Mouse (Mus musculus): ENCODE measurements at regions not wholly inside any gene's neighbourhood (a gene's known extent, or its start where the extent isn't known, plus 50 kb on each side); places are given as distances from the start of the nearest gene placed in this dataset.

DNA sequence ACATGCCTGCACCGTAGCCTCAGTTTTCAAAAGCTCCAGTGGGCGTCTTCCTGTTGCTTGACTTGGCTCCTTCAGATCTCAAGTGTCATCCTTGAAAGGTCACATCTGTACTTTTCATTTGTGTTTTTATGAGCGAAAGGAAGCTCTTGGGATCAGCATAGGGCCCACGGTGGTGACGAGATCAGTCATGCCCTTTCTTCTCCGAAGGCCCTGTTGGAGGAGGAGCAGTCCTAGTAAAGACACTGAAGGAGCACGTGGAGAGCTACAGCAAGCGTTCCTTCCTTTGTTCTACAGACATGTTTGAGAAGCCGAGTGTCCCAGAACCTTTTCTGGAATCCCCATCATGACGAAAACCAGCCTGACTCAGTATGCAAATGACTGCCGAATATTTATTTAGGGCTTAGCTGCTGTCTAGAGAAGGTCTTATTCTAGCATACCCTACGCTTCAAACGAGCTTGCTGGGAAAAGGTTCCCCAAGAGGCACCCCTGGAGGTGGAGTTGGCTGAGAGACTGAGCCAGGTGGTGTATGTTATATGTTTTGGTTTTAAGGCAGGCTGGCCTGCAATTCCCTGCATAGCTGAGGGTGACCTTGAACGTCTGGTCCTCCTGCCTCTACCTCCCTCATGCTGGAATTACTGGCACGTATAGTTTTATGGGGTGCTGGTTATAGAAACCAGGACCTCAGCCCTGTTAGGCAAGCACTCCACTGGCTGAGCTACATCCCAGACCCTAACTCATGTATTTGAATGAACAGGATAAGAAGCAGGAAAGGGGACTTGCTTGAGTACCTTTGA lies 285.1 kb upstream of the Cdh5 start:
- Histone ChIP-seq H3K4me3 (replicated peaks; ENCODE audit: low read length) (no peak overlapping the region), H3K27me3 (ENCODE audit: control insufficient read depth, insufficient read depth, low read length) (no peaks in the 10 kb centered on the region), H3K9ac (no peak overlapping the region), H3K4me2 (replicated peaks) (no peak overlapping the region), H3K36me3 (replicated peaks; ENCODE audit: control insufficient read depth, insufficient read depth) (no peaks in the 10 kb centered on the region), H3K27ac (no peak overlapping the region), H3K4me1 (replicated peaks; ENCODE audit: control insufficient read depth, insufficient read depth, low read length) (no peaks in the 10 kb centered on the region), H3K9me3 (ENCODE audit: control insufficient read depth, low read length) (no peaks in the 10 kb centered on the region)
- no peak for ATAC-seq (ENCODE audit: low FRiP score)
- no peak for DNase-seq (ENCODE audit: low spot score)
- 81% methylated on average over 15 of the region's 15 CpGs for WGBS

DNA sequence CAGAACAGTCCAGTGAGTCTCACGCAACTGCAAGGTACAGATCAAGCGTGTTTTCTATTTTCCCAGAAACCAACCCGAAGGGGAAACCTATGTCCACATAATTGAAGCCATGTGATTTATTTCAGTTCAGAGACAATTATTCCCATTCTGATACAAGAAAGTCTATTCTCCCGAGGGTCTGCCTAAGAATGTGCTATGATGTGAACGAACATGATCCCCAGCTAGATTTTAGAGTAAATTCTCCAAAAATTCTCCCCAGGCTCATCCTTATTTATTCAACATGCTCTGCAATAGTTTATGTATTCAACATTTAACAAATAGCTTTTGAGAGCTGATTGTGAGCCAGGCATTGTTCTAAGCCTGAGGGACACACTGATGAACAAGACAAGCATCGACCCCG lies 277.9 kb upstream of the Cdh5 start:
- 80% methylated on average over 7 of the region's 7 CpGs for WGBS
- no peak for DNase-seq (ENCODE audit: low spot score)
- no peak for ATAC-seq (ENCODE audit: low FRiP score)

GRCm38 (mm10) chr8:103824747-103825146 lies 276.7 kb upstream of the Cdh5 start:
- Histone ChIP-seq H3K9ac (no peak overlapping the region), H3K27ac (no peak overlapping the region), H3K4me2 (replicated peaks) (no peak overlapping the region), H3K9me3 (ENCODE audit: control insufficient read depth, low read length) (no peaks in the 10 kb centered on the region), H3K36me3 (replicated peaks; ENCODE audit: control insufficient read depth, insufficient read depth) (no peaks in the 10 kb centered on the region), H3K4me3 (replicated peaks; ENCODE audit: low read length) (no peak overlapping the region), H3K4me1 (replicated peaks; ENCODE audit: control insufficient read depth, insufficient read depth, low read length) (no peaks in the 10 kb centered on the region), H3K27me3 (ENCODE audit: control insufficient read depth, insufficient read depth, low read length) (no peaks in the 10 kb centered on the region)
- 7% methylated on average over 1 of the region's 1 CpGs for WGBS
- no peak for ATAC-seq (ENCODE audit: low FRiP score)
- no peak for DNase-seq (ENCODE audit: low spot score)

More for the DNA sequence above, 277.9 kb upstream of the Cdh5 start:
- H3K36me3 ChIP-seq (replicated peaks; ENCODE audit: control insufficient read depth, insufficient read depth), result no peaks in the 10 kb centered on the region
- H3K27me3 ChIP-seq (ENCODE audit: control insufficient read depth, insufficient read depth, low read length), result no peaks in the 10 kb centered on the region
- H3K9ac ChIP-seq, result no peak overlapping the region
- no peak overlapping the region for H3K4me2 ChIP-seq (replicated peaks)
- H3K4me1 ChIP-seq (replicated peaks; ENCODE audit: control insufficient read depth, insufficient read depth, low read length), result no peaks in the 10 kb centered on the region
- no peaks in the 10 kb centered on the region for H3K9me3 ChIP-seq (ENCODE audit: control insufficient read depth, low read length)
- H3K4me3 ChIP-seq (replicated peaks; ENCODE audit: low read length), result no peak overlapping the region
- no peak overlapping the region for H3K27ac ChIP-seq

GRCm38 (mm10) chr8:103825289-103825688 lies 276.1 kb upstream of the Cdh5 start:
- no peak for DNase-seq (ENCODE audit: low spot score)
- ATAC-seq (ENCODE audit: low FRiP score), result no peak
- H3K36me3 ChIP-seq (replicated peaks; ENCODE audit: control insufficient read depth, insufficient read depth), result no peaks in the 10 kb centered on the region
- H3K27ac ChIP-seq, result no peak overlapping the region
- H3K9ac ChIP-seq, result no peak overlapping the region
- H3K4me3 ChIP-seq (replicated peaks; ENCODE audit: low read length), result no peak overlapping the region
- no peak overlapping the region for H3K4me2 ChIP-seq (replicated peaks)
- no peaks in the 10 kb centered on the region for H3K27me3 ChIP-seq (ENCODE audit: control insufficient read depth, insufficient read depth, low read length)
- WGBS, result 66% methylated on average over 3 of the region's 3 CpGs
- no peaks in the 10 kb centered on the region for H3K9me3 ChIP-seq (ENCODE audit: control insufficient read depth, low read length)
- H3K4me1 ChIP-seq (replicated peaks; ENCODE audit: control insufficient read depth, insufficient read depth, low read length), result no peaks in the 10 kb centered on the region

- Histone ChIP-seq H3K4me3 (replicated peaks; ENCODE audit: low read length) (no peak overlapping the region), H3K27ac (no peak overlapping the region), H3K9ac (no peak overlapping the region), H3K9me3 (ENCODE audit: control insufficient read depth, low read length) (no peaks in the 10 kb centered on the region), H3K27me3 (ENCODE audit: control insufficient read depth, insufficient read depth, low read length) (no peaks in the 10 kb centered on the region), H3K4me1 (replicated peaks; ENCODE audit: control insufficient read depth, insufficient read depth, low read length) (no peaks in the 10 kb centered on the region), H3K36me3 (replicated peaks; ENCODE audit: control insufficient read depth, insufficient read depth) (no peaks in the 10 kb centered on the region), H3K4me2 (replicated peaks) (no peak overlapping the region)
- ATAC-seq (ENCODE audit: low FRiP score), result no peak
- WGBS, result 86% methylated on average over 3 of the region's 3 CpGs
- no peak for DNase-seq (ENCODE audit: low spot score)
Measured at GRCm38 (mm10) chr8:103830416-103830815, 271.0 kb upstream of the Cdh5 start.

GRCm38 (mm10) chr8:103839990-103840389 lies 261.4 kb upstream of the Cdh5 start:
- Histone ChIP-seq H3K27me3 (ENCODE audit: control insufficient read depth, insufficient read depth, low read length) (no peaks in the 10 kb centered on the region), H3K9ac (no peak overlapping the region), H3K9me3 (ENCODE audit: control insufficient read depth, low read length) (no peaks in the 10 kb centered on the region), H3K27ac (no peak overlapping the region), H3K4me1 (replicated peaks; ENCODE audit: control insufficient read depth, insufficient read depth, low read length) (no peaks in the 10 kb centered on the region), H3K4me3 (replicated peaks; ENCODE audit: low read length) (no peak overlapping the region), H3K4me2 (replicated peaks) (no peak overlapping the region), H3K36me3 (replicated peaks; ENCODE audit: control insufficient read depth, insufficient read depth) (no peaks in the 10 kb centered on the region)
- 89% methylated on average over 4 of the region's 4 CpGs for WGBS
- DNase-seq (ENCODE audit: low spot score) (no peak), ATAC-seq (ENCODE audit: low FRiP score) (no peak)

- no peak overlapping the region for H3K4me3 ChIP-seq (replicated peaks; ENCODE audit: low read length)
- WGBS, result 88% methylated on average over 1 of the region's 1 CpGs
- no peak overlapping the region for H3K27ac ChIP-seq
- no peaks in the 10 kb centered on the region for H3K27me3 ChIP-seq (ENCODE audit: control insufficient read depth, insufficient read depth, low read length)
- no peaks in the 10 kb centered on the region for H3K36me3 ChIP-seq (replicated peaks; ENCODE audit: control insufficient read depth, insufficient read depth)
- H3K4me2 ChIP-seq (replicated peaks), result no peak overlapping the region
- H3K9me3 ChIP-seq (ENCODE audit: control insufficient read depth, low read length), result no peaks in the 10 kb centered on the region
- ATAC-seq (ENCODE audit: low FRiP score) (no peak), DNase-seq (ENCODE audit: low spot score) (no peak)
- H3K4me1 ChIP-seq (replicated peaks; ENCODE audit: control insufficient read depth, insufficient read depth, low read length), result no peaks in the 10 kb centered on the region
- H3K9ac ChIP-seq, result no peak overlapping the region
Measured at GRCm38 (mm10) chr8:103845964-103846363, 255.5 kb upstream of the Cdh5 start.

- H3K27ac ChIP-seq, result no peak overlapping the region
- H3K9me3 ChIP-seq (ENCODE audit: control insufficient read depth, low read length), result no peaks in the 10 kb centered on the region
- no peak overlapping the region for H3K4me3 ChIP-seq (replicated peaks; ENCODE audit: low read length)
- no peaks in the 10 kb centered on the region for H3K27me3 ChIP-seq (ENCODE audit: control insufficient read depth, insufficient read depth, low read length)
- H3K36me3 ChIP-seq (replicated peaks; ENCODE audit: control insufficient read depth, insufficient read depth), result no peaks in the 10 kb centered on the region
- H3K4me2 ChIP-seq (replicated peaks), result no peak overlapping the region
- no peak overlapping the region for H3K9ac ChIP-seq
- 64% methylated on average over 10 of the region's 10 CpGs for WGBS
- ATAC-seq (ENCODE audit: low FRiP score), result no peak
- DNase-seq (ENCODE audit: low spot score), result no peak
- H3K4me1 ChIP-seq (replicated peaks; ENCODE audit: control insufficient read depth, insufficient read depth, low read length), result no peaks in the 10 kb centered on the region
Measured at GRCm38 (mm10) chr8:103846382-103846976, 254.9 kb upstream of the Cdh5 start.

DNA sequence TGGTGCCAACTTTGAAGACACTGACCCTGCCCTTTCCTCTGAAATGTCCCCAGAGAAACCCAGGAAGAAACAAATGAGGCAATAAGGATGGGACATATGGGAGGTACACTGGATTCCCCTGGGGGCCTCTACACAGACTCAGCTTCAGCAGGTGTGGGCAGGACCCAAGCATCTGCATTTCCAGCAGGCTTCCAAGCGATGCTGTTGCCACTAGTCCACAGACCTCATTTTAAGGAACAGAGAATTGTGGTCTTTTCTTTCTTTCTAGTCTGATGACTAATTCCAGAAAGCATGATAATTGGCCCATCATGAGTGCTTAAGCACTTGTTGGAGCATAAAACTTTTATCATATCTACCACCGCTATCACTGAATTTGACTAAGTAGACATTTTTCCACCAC lies 251.6 kb upstream of the Cdh5 start:
- no peak overlapping the region for H3K4me2 ChIP-seq (replicated peaks)
- H3K9ac ChIP-seq, result no peak overlapping the region
- WGBS, result 88% methylated on average over 2 of the region's 2 CpGs
- no peak overlapping the region for H3K27ac ChIP-seq
- no peaks in the 10 kb centered on the region for H3K36me3 ChIP-seq (replicated peaks; ENCODE audit: control insufficient read depth, insufficient read depth)
- no peak overlapping the region for H3K4me3 ChIP-seq (replicated peaks; ENCODE audit: low read length)
- no peaks in the 10 kb centered on the region for H3K27me3 ChIP-seq (ENCODE audit: control insufficient read depth, insufficient read depth, low read length)
- no peaks in the 10 kb centered on the region for H3K4me1 ChIP-seq (replicated peaks; ENCODE audit: control insufficient read depth, insufficient read depth, low read length)
- ATAC-seq (ENCODE audit: low FRiP score) (no peak), DNase-seq (ENCODE audit: low spot score) (no peak)
- no peaks in the 10 kb centered on the region for H3K9me3 ChIP-seq (ENCODE audit: control insufficient read depth, low read length)

Measured in hindbrain, embryonic 14.5 days (tissue).